Mouse (Mus musculus): ENCODE results near the gene Gltp.

DNA sequence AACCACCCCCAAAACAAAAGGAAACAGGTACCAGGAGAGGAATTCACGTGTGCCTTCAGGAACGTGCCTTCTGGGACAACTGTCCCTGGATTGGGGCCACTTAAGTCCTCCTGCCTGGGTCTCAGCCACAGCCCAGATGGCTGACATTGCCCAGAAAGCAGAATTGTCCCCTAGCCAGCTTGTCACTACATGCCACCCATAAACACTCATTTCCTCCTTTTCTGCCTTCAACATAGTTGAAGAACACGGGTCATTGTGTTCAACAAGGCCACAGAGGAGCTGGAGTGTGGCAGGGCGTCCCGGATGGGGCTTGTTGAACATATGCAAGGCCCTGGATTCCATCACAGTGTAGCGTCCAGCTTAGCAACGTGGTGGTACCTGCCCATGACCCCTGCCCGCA is 9.1 kb downstream of the Gltp start:
- TF ChIP-seq CTCF (IDR thresholded peaks at IDR 0.05; ENCODE audit: control insufficient read depth, insufficient read depth, low read length) (no peak), POLR2A (IDR thresholded peaks at IDR 0.05; ENCODE audit: borderline replicate concordance, control insufficient read depth, low read depth, low read length) (no peak)

Measured in bone marrow, adult 2 months (tissue).